Mouse (Mus musculus) Muller cell, postnatal 12 days (primary cell): ENCODE data around the gene Fbxw19.
"Not testable (repeated sequence)": the region's sequence is repeated elsewhere in the genome, so short reads cannot be mapped to it uniquely, and the experiment has no call there.

Experiments used
- DNase-seq: peaks from one replicate; pipeline ENCODE4 v3.0.0-alpha.2; 2015; ENCODE audit errors: inconsistent ontology term

Fbxw19 gene

DNA sequence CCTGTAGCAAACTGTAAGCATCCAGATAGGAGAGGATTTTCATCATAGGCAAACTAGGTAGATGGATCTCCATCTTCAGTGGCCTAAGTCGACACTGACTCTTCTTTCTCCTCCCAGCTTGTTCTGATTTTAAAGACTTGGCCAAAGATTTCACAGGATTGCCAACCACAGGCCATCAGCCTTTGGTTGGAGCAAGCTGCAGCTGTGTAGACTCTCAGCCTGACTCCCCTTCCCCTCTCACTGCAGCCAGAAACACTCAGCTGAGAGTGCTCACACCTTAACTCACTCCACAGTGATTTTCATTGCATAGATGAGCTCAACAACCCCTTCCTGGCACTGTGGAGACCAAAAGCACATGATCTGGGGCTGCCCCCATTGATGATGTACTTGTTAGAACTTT, at the start of gene Fbxw19:
Gene Fbxw19, minus strand, starts transcription at position 101 of the 400 bp plus-strand sequence.
- DNase-seq = not testable (repeated sequence)

DNA sequence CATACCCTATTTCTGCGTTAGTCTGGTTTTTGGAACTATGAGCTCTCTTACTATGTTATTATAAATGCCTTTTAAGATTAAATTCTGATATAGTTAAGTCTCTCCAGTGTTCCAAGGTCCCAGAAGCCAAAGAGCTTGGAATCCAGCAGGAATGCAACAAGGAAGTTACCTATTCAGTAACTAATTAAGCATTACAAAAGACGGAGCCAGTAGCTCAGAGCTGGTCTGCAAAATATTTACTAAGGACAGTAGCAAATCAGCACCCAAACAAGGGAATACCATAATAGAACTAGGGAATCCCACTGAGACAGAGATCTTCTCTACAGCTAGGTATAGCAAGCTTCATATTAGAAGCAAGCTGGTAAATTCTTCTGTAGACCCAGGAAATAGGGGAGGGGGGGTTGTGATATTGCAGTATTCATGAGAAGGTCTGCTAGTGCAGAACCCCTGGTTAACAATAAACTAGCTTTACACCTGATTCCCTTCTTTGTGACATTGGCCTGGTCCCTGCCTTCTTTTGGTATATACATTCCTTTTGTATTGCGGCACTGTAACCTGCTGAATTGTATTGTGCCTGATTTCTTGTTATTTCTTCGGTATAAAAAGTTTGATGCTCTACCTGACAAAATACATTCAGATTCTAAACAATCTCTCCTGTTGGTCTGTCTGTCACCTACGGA, 27.9 kb upstream of the Fbxw19 start:
- no peak for DNase-seq

DNA sequence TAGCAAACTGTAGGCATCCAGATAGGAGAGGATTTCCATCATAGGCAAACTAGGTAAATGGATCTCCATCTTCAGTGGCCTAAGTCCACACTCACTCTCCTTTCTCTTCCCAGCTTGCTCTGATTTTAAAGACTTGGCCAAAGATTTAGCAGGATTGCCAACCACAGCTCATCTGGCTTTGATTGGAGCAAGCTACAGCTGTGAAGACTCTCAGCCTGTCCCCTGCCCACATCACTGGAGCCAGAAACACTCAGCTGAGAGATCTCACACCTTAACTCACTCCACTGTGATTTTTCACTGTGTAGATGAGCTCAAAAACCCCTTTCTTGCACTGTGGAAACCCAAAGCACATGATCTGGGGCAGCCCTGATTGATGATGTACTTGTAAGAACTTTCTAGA, 46.6 kb downstream of the Fbxw19 start, which contains the start of gene Fbxw16:
Gene Fbxw16, minus strand, starts transcription at position 101 of the 400 bp plus-strand sequence.
- no peak for DNase-seq

DNA sequence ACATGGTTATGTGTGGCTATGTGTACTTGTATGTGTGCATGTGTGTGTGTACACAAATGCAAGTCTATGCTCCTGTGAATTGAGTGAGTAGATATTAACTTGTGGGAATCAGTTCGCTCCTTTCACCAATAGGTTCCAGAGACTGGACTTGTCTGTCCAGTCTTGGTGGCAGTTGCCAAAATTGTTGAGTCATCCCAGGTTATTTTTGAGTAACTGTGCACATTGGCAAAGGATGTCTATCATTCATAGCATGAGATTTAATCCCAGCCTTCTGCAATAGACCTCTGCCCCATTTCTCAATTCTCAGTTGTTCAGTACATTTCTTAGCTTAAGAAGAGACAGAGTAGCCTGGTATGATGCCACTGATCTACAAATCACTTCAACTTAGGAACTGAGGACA, 62.7 kb downstream of the Fbxw19 start:
- no peak for DNase-seq
